8 mouse cellular contexts compared by ENCODE assay signal in the genomic region with DNA sequence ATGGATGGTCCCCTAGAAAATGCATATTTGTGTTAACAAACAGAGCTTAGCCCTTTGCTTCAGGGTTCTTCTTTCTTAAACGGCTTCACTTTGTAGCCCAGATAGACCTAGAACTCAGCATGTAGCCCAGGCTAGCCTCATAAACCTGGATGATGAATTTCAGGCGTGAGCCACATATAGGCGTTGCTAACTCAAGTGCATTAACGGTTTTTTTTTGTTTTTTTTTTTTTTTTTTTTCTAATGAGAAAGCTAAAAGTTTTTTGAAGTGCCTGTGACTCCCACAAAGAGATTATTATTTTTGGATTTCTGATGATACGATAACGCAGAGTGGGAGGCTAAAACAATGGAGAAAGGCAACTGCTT. TPM values are rescaled to one million over a fixed set of nuclear protein-coding genes. Genes with fewer than 3 reads are reported as not detected.
DNase-seq lines count a peak whose midpoint lies in the region; ATAC-seq and TF ChIP-seq lines count a peak whose summit lies in the region.

No protein-coding gene starts in this region.

- H3K9ac ChIP-seq in kidney, postnatal 0 days (ENCODE audit: low read depth, low read length): no peak overlapping the region
- no peak overlapping the region for H3K9ac ChIP-seq in embryonic facial prominence, embryonic 14.5 days (ENCODE audit: low read depth, low read length)
- H3K9ac ChIP-seq in neural tube, embryonic 13.5 days: no peak overlapping the region

- H3K36me3 ChIP-seq in kidney, postnatal 0 days (ENCODE audit: insufficient read depth, low read length): no peaks in the 10 kb centered on the region
- no peaks in the 10 kb centered on the region for H3K36me3 ChIP-seq in embryonic facial prominence, embryonic 14.5 days (ENCODE audit: control insufficient read depth, insufficient read depth, low read length)
- H3K36me3 ChIP-seq in limb, embryonic 10.5 days: 0 out of 2 replicates have a peak, but pooled peaks cover 3% of the 10 kb centered on the region
- H3K36me3 ChIP-seq in neural tube, embryonic 13.5 days: no peaks in the 10 kb centered on the region

- ATAC-seq in kidney, postnatal 0 days (replicated peaks; ENCODE audit: low FRiP score, low read depth): no peak
- ATAC-seq in embryonic facial prominence, embryonic 14.5 days (ENCODE audit: low read depth): no peak
- ATAC-seq in neural tube, embryonic 13.5 days (ENCODE audit: low read depth): no peak; the same call in 1 of the 2 replicates

- H3K4me1 ChIP-seq in kidney, postnatal 0 days (replicated peaks; ENCODE audit: insufficient read depth, low read length): peaks cover 4% of the 10 kb centered on the region; the same call in 1 of the 2 replicates
- peaks cover 12% of the 10 kb centered on the region for H3K4me1 ChIP-seq in embryonic facial prominence, embryonic 14.5 days (ENCODE audit: control insufficient read depth, insufficient read depth, low read length)
- peaks cover 14% of the 10 kb centered on the region; the same call in 1 of the 2 replicates for H3K4me1 ChIP-seq in limb, embryonic 10.5 days
- peaks cover 21% of the 10 kb centered on the region for H3K4me1 ChIP-seq in neural tube, embryonic 13.5 days (replicated peaks)

- no peaks in the 10 kb centered on the region for H3K27me3 ChIP-seq in kidney, postnatal 0 days (ENCODE audit: insufficient read depth, low read length)
- H3K27me3 ChIP-seq in embryonic facial prominence, embryonic 14.5 days (replicated peaks; ENCODE audit: control insufficient read depth, insufficient read depth, low read length): no peaks in the 10 kb centered on the region
- no peaks in the 10 kb centered on the region for H3K27me3 ChIP-seq in limb, embryonic 10.5 days (ENCODE audit: low read depth, poor library complexity, severe bottlenecking)
- H3K27me3 ChIP-seq in neural tube, embryonic 13.5 days: no peaks in the 10 kb centered on the region

- H3K9me3 ChIP-seq in kidney, postnatal 0 days (replicated peaks; ENCODE audit: low read length): no peaks in the 10 kb centered on the region
- H3K9me3 ChIP-seq in embryonic facial prominence, embryonic 14.5 days (ENCODE audit: control insufficient read depth, low read length): no peaks in the 10 kb centered on the region
- H3K9me3 ChIP-seq in limb, embryonic 10.5 days (replicated peaks): no peaks in the 10 kb centered on the region
- H3K9me3 ChIP-seq in neural tube, embryonic 13.5 days: no peaks in the 10 kb centered on the region

- 47% methylated on average over 6 of the region's 6 CpGs for WGBS in kidney, postnatal 0 days
- 61% methylated on average over 6 of the region's 6 CpGs for WGBS in embryonic facial prominence, embryonic 14.5 days
- 60% methylated on average over 6 of the region's 6 CpGs for WGBS in limb, embryonic 10.5 days
- 58% methylated on average over 6 of the region's 6 CpGs for WGBS in neural tube, embryonic 13.5 days

- H3K4me3 ChIP-seq in kidney, postnatal 0 days (replicated peaks; ENCODE audit: low read depth, low read length): peak overlapping the region; percentile 85; the same call in 1 of the 2 replicates
- H3K4me3 ChIP-seq in embryonic facial prominence, embryonic 14.5 days (ENCODE audit: low read depth, low read length): peak overlapping the region; percentile 99
- H3K4me3 ChIP-seq in limb, embryonic 10.5 days: peak overlapping the region; percentile 98
- peak overlapping the region; percentile 96 for H3K4me3 ChIP-seq in neural tube, embryonic 13.5 days

- no peak overlapping the region for H3K27ac ChIP-seq in kidney, postnatal 0 days
- H3K27ac ChIP-seq in embryonic facial prominence, embryonic 14.5 days (replicated peaks; ENCODE audit: low read depth, low read length): no peak overlapping the region
- H3K27ac ChIP-seq in limb, embryonic 10.5 days: peak overlapping the region; percentile 93; the same call in 1 of the 2 replicates
- H3K27ac ChIP-seq in neural tube, embryonic 13.5 days (replicated peaks): no peak overlapping the region

- TF ChIP-seq CTCF in kidney, postnatal 0 days (IDR thresholded peaks at IDR 0.05; ENCODE audit: low read depth): no peak

- no peak overlapping the region; the same call in 1 of the 2 replicates for H3K4me2 ChIP-seq in kidney, postnatal 0 days (ENCODE audit: low read length)
- H3K4me2 ChIP-seq in embryonic facial prominence, embryonic 14.5 days (ENCODE audit: low read depth, low read length): peak overlapping the region; percentile 33
- peak overlapping the region; percentile 79 for H3K4me2 ChIP-seq in neural tube, embryonic 13.5 days

- DNase-seq in kidney, postnatal 0 days (ENCODE audit: low spot score): no peak
- no peak for DNase-seq in kidney, adult 9 months
- no peak for DNase-seq in embryonic facial prominence, embryonic 14.5 days (ENCODE audit: low spot score)
- DNase-seq in limb, embryonic 10.5 days (ENCODE audit: low spot score): no peak
- no peak for DNase-seq in ovary, postnatal 36 days (ENCODE audit: low spot score)
- no peak for DNase-seq in layer of hippocampus, adult 18-20 months (ENCODE audit: low spot score in 2 of 2)
- DNase-seq in embryo, embryonic 9.5 days (ENCODE audit: extremely low spot score): no peak

RNA-seq across cellular contexts. Expression of gene Slc30a5, which starts 0.4 kb away (rescaled TPM):
- polyA plus RNA-seq in kidney, postnatal 0 days (2015; fragmentation: Nextera tagmentation; extraction: Ambion mirVana): 53.0 and 54.5 TPM in 2 replicates
- 68.0 and 75.5 TPM in 2 replicates for polyA plus RNA-seq in embryonic facial prominence, embryonic 14.5 days (2014; fragmentation: Nextera tagmentation; extraction: Ambion mirVana)
- 44.8 and 45.2 TPM in 2 replicates for polyA plus RNA-seq in limb, embryonic 10.5 days (2016; fragmentation: Nextera tagmentation; extraction: Ambion mirVana)
- 35.0 and 40.7 TPM in 2 replicates for polyA plus RNA-seq in neural tube, embryonic 13.5 days (2015; fragmentation: Nextera tagmentation; extraction: Ambion mirVana)
- total RNA-seq in layer of hippocampus, adult 18-20 months (2021): 10 to 100 TPM; 36.6 to 36.8 TPM

RNA-seq across cellular contexts. Expression of gene Ccnb1, which starts 47.3 kb away (rescaled TPM):
- polyA plus RNA-seq in kidney, postnatal 0 days (2015; fragmentation: Nextera tagmentation; extraction: Ambion mirVana): 101 and 103 TPM in 2 replicates
- 169 and 219 TPM in 2 replicates for polyA plus RNA-seq in embryonic facial prominence, embryonic 14.5 days (2014; fragmentation: Nextera tagmentation; extraction: Ambion mirVana)
- polyA plus RNA-seq in limb, embryonic 10.5 days (2016; fragmentation: Nextera tagmentation; extraction: Ambion mirVana): 406 and 409 TPM in 2 replicates
- polyA plus RNA-seq in neural tube, embryonic 13.5 days (2015; fragmentation: Nextera tagmentation; extraction: Ambion mirVana): 45.2 and 60.2 TPM in 2 replicates
- under 1 TPM; 0.37 to 0.58 TPM for total RNA-seq in layer of hippocampus, adult 18-20 months (2021)

RNA-seq across cellular contexts. Expression of gene Cenph, which starts 57.9 kb away (rescaled TPM):
- polyA plus RNA-seq in kidney, postnatal 0 days (2015; fragmentation: Nextera tagmentation; extraction: Ambion mirVana): 20.9 and 23.8 TPM in 2 replicates
- polyA plus RNA-seq in embryonic facial prominence, embryonic 14.5 days (2014; fragmentation: Nextera tagmentation; extraction: Ambion mirVana): 23.3 and 30.5 TPM in 2 replicates
- polyA plus RNA-seq in limb, embryonic 10.5 days (2016; fragmentation: Nextera tagmentation; extraction: Ambion mirVana): 72.3 and 77.8 TPM in 2 replicates
- polyA plus RNA-seq in neural tube, embryonic 13.5 days (2015; fragmentation: Nextera tagmentation; extraction: Ambion mirVana): 10.1 and 10.9 TPM in 2 replicates
- not detected for total RNA-seq in layer of hippocampus, adult 18-20 months (2021)
